Mouse (Mus musculus): ENCODE measurements around the gene Spic. TPM values are rescaled to one million over a fixed set of nuclear protein-coding genes. Genes with fewer than 3 reads are reported as not detected.
"Not testable (repeated sequence)": the region's sequence is repeated elsewhere in the genome, so short reads cannot be mapped to it uniquely, and the experiment has no call there.

Spic gene
- polyA plus RNA-seq, 1 experiment from 2014 or later, result 0.51 TPM

GRCm38 (mm10) chr10:88672825-88673224 lies 12.0 kb downstream of the Spic start:
- no peak overlapping the region for H3K9ac ChIP-seq (ENCODE audit: low read length)
- H3K36me3 ChIP-seq (ENCODE audit: control insufficient read depth, insufficient read depth, low read length), result no peaks in the 10 kb centered on the region
- H3K4me2 ChIP-seq (ENCODE audit: low read length), result no peak overlapping the region
- DNase-seq (ENCODE audit: low spot score) (no peak), ATAC-seq (replicated peaks; ENCODE audit: low FRiP score, low TSS enrichment, low read depth) (no peak)
- no peaks in the 10 kb centered on the region for H3K4me1 ChIP-seq (replicated peaks; ENCODE audit: control insufficient read depth, insufficient read depth, low read length)
- H3K27ac ChIP-seq (ENCODE audit: low read depth), result no peak overlapping the region
- H3K27me3 ChIP-seq (replicated peaks; ENCODE audit: control insufficient read depth, insufficient read depth, low read length), result no peaks in the 10 kb centered on the region
- 88% methylated on average over 7 of the region's 7 CpGs for WGBS
- H3K4me3 ChIP-seq (ENCODE audit: low read depth, low read length), result no peak overlapping the region
- H3K9me3 ChIP-seq (ENCODE audit: control insufficient read depth, low read length), result no peaks in the 10 kb centered on the region

DNA sequence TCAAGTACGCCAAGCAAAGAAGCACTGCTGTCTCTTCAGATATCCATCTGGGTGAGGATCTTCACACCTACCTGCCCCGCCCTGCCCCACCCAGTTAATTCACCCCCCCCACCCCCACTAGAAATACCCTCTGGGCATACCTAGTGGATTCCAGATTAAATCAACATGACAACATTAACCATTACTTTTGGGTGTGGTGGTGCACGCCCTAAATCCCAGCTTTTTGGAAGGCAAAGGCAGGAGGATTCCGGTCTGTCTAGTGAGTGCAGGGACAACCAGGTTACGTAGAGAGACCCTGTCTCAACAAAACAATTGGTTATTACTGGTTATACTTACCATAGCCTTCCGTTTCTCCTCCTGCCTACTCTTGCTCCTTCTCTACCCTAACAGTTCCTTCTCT lies 12.7 kb downstream of the Spic start:
- H3K27ac ChIP-seq (ENCODE audit: low read depth), result no peak overlapping the region
- H3K36me3 ChIP-seq (ENCODE audit: control insufficient read depth, insufficient read depth, low read length), result no peaks in the 10 kb centered on the region
- no peak overlapping the region for H3K9ac ChIP-seq (ENCODE audit: low read length)
- H3K4me2 ChIP-seq (ENCODE audit: low read length), result no peak overlapping the region
- 89% methylated on average over 6 of the region's 6 CpGs for WGBS
- no peak for ATAC-seq (replicated peaks; ENCODE audit: low FRiP score, low TSS enrichment, low read depth)
- no peak for DNase-seq (ENCODE audit: low spot score)
- no peaks in the 10 kb centered on the region for H3K4me1 ChIP-seq (replicated peaks; ENCODE audit: control insufficient read depth, insufficient read depth, low read length)
- H3K27me3 ChIP-seq (replicated peaks; ENCODE audit: control insufficient read depth, insufficient read depth, low read length), result no peaks in the 10 kb centered on the region
- H3K4me3 ChIP-seq (ENCODE audit: low read depth, low read length), result no peak overlapping the region
- no peaks in the 10 kb centered on the region for H3K9me3 ChIP-seq (ENCODE audit: control insufficient read depth, low read length)

DNA sequence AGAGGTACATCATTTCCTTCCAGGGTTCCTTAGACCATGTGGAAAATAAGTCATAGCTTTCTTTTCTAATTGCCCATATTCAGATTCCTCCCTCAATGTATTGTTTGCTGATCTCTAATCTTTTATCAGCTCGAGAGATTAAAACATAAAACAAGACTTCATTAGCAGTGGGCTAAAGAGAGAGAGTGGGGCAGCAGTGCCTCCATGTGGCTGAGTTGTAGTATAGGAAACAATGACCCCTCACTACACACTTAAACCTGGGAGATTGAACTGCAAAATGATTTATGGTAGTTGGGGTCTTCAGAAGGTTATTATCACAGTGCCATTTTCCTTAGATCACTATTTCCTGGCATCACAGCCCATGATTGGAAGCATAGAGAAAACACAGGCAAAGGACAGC lies 15.1 kb downstream of the Spic start:
- Histone ChIP-seq H3K4me2 (ENCODE audit: low read length) (no peak overlapping the region), H3K9ac (ENCODE audit: low read length) (no peak overlapping the region), H3K27ac (ENCODE audit: low read depth) (no peak overlapping the region), H3K27me3 (replicated peaks; ENCODE audit: control insufficient read depth, insufficient read depth, low read length) (no peaks in the 10 kb centered on the region), H3K4me3 (ENCODE audit: low read depth, low read length) (no peak overlapping the region), H3K36me3 (ENCODE audit: control insufficient read depth, insufficient read depth, low read length) (no peaks in the 10 kb centered on the region), H3K4me1 (replicated peaks; ENCODE audit: control insufficient read depth, insufficient read depth, low read length) (no peaks in the 10 kb centered on the region), H3K9me3 (ENCODE audit: control insufficient read depth, low read length) (no peaks in the 10 kb centered on the region)
- ATAC-seq (replicated peaks; ENCODE audit: low FRiP score, low TSS enrichment, low read depth) (no peak), DNase-seq (ENCODE audit: low spot score) (no peak)
- WGBS, result 39% methylated on average over 1 of the region's 1 CpGs

DNA sequence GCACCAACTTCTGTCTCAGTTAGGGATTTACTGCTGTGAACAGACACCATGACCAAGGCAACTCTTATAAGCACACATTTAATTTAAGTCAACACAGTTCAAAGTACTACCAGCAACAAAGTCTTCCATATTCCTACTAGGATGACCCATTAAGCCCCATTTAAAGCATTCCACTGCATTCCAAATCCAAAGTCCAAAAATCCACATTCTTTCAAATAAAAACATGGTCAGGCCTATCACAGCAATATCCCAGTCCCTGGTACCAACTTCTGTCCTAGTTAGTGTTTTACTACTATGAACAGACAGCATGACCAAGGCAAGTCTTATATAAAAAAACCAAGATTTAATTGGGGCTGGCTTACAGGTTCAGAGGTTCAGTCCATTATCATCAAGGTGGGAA lies 21.0 kb downstream of the Spic start:
- H3K4me3 ChIP-seq (ENCODE audit: low read depth, low read length); H3K9ac ChIP-seq (ENCODE audit: low read length); H3K27me3 ChIP-seq (replicated peaks; ENCODE audit: control insufficient read depth, insufficient read depth, low read length); ATAC-seq (replicated peaks; ENCODE audit: low FRiP score, low TSS enrichment, low read depth); H3K4me1 ChIP-seq (replicated peaks; ENCODE audit: control insufficient read depth, insufficient read depth, low read length); DNase-seq (ENCODE audit: low spot score); H3K36me3 ChIP-seq (ENCODE audit: control insufficient read depth, insufficient read depth, low read length); H3K9me3 ChIP-seq (ENCODE audit: control insufficient read depth, low read length); H3K27ac ChIP-seq (ENCODE audit: low read depth); H3K4me2 ChIP-seq (ENCODE audit: low read length): not testable (repeated sequence)

DNA sequence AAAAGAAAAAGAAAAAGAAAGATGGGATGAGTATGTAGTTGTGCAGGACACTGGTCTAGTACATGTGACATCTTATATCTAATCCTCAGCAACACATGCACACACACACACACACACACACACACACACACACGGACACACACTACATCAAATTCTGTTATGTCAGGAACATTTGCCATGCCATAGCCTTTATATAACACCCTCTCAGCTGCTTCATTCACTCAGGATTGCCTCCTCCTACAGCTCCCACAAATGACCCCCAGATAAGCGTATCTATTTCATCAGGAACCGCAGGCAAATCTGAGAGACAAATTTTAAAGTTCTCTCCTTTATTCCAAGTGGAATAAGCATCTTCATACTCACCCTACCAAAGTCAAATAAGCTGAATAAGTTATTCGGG lies 25.9 kb downstream of the Spic start:
- DNase-seq (ENCODE audit: low spot score), result no peak
- Histone ChIP-seq H3K27ac (ENCODE audit: low read depth) (no peak overlapping the region), H3K27me3 (replicated peaks; ENCODE audit: control insufficient read depth, insufficient read depth, low read length) (no peaks in the 10 kb centered on the region), H3K4me2 (ENCODE audit: low read length) (no peak overlapping the region), H3K36me3 (ENCODE audit: control insufficient read depth, insufficient read depth, low read length) (no peaks in the 10 kb centered on the region), H3K9ac (ENCODE audit: low read length) (no peak overlapping the region), H3K9me3 (ENCODE audit: control insufficient read depth, low read length) (no peaks in the 10 kb centered on the region), H3K4me3 (ENCODE audit: low read depth, low read length) (no peak overlapping the region), H3K4me1 (replicated peaks; ENCODE audit: control insufficient read depth, insufficient read depth, low read length) (no peaks in the 10 kb centered on the region)
- no peak for ATAC-seq (replicated peaks; ENCODE audit: low FRiP score, low TSS enrichment, low read depth)
- WGBS, result 89% methylated on average over 4 of the region's 4 CpGs

DNA sequence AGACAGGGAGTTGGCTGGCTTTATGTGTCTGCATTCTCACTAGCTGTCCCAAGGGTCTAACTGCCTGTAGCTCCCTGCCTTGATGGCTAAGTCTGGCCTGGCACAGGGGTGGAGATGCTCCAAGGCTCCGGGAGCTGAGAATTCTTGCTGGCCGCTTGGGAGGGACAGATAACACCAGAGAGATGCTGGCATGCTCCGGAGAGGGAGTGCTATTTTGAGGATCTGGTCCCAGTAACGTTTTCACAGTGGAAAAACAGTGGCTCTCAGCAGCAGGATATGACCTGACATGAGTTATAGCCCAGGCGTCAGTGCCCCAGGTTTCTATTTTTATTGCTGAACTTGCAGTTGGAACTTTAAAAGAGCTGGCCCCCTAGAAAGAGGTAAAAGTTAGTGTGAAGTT lies 39.4 kb downstream of the Spic start:
- Histone ChIP-seq H3K9ac (ENCODE audit: low read length) (no peak overlapping the region), H3K27me3 (replicated peaks; ENCODE audit: control insufficient read depth, insufficient read depth, low read length) (no peaks in the 10 kb centered on the region), H3K4me1 (replicated peaks; ENCODE audit: control insufficient read depth, insufficient read depth, low read length) (no peaks in the 10 kb centered on the region), H3K9me3 (ENCODE audit: control insufficient read depth, low read length) (no peaks in the 10 kb centered on the region), H3K27ac (ENCODE audit: low read depth) (no peak overlapping the region), H3K36me3 (ENCODE audit: control insufficient read depth, insufficient read depth, low read length) (no peaks in the 10 kb centered on the region), H3K4me2 (ENCODE audit: low read length) (no peak overlapping the region), H3K4me3 (ENCODE audit: low read depth, low read length) (no peak overlapping the region)
- DNase-seq (ENCODE audit: low spot score) (no peak), ATAC-seq (replicated peaks; ENCODE audit: low FRiP score, low TSS enrichment, low read depth) (no peak)
- WGBS, result 44% methylated on average over 5 of the region's 5 CpGs

- Histone ChIP-seq H3K36me3 (ENCODE audit: control insufficient read depth, insufficient read depth, low read length) (no peaks in the 10 kb centered on the region), H3K4me2 (ENCODE audit: low read length) (no peak overlapping the region), H3K9ac (ENCODE audit: low read length) (no peak overlapping the region), H3K27ac (ENCODE audit: low read depth) (no peak overlapping the region), H3K27me3 (replicated peaks; ENCODE audit: control insufficient read depth, insufficient read depth, low read length) (no peaks in the 10 kb centered on the region), H3K9me3 (ENCODE audit: control insufficient read depth, low read length) (no peaks in the 10 kb centered on the region), H3K4me3 (ENCODE audit: low read depth, low read length) (no peak overlapping the region), H3K4me1 (replicated peaks; ENCODE audit: control insufficient read depth, insufficient read depth, low read length) (no peaks in the 10 kb centered on the region)
- ATAC-seq (replicated peaks; ENCODE audit: low FRiP score, low TSS enrichment, low read depth) (no peak), DNase-seq (ENCODE audit: low spot score) (no peak)
- 62% methylated on average over 10 of the region's 10 CpGs for whole genome bisulfite sequencing
Observed at GRCm38 (mm10) chr10:88631330-88631953, 53.4 kb downstream of the Spic start.

GRCm38 (mm10) chr10:88630663-88631329 lies 54.0 kb downstream of the Spic start:
- H3K9ac ChIP-seq (ENCODE audit: low read length), result no peak overlapping the region
- H3K4me1 ChIP-seq (replicated peaks; ENCODE audit: control insufficient read depth, insufficient read depth, low read length), result no peaks in the 10 kb centered on the region
- no peaks in the 10 kb centered on the region for H3K9me3 ChIP-seq (ENCODE audit: control insufficient read depth, low read length)
- no peak overlapping the region for H3K4me3 ChIP-seq (ENCODE audit: low read depth, low read length)
- DNase-seq (ENCODE audit: low spot score) (no peak), ATAC-seq (replicated peaks; ENCODE audit: low FRiP score, low TSS enrichment, low read depth) (no peak)
- H3K4me2 ChIP-seq (ENCODE audit: low read length), result no peak overlapping the region
- WGBS, result 82% methylated on average over 2 of the region's 2 CpGs
- H3K27ac ChIP-seq (ENCODE audit: low read depth), result no peak overlapping the region
- no peaks in the 10 kb centered on the region for H3K27me3 ChIP-seq (replicated peaks; ENCODE audit: control insufficient read depth, insufficient read depth, low read length)
- no peaks in the 10 kb centered on the region for H3K36me3 ChIP-seq (ENCODE audit: control insufficient read depth, insufficient read depth, low read length)

DNA sequence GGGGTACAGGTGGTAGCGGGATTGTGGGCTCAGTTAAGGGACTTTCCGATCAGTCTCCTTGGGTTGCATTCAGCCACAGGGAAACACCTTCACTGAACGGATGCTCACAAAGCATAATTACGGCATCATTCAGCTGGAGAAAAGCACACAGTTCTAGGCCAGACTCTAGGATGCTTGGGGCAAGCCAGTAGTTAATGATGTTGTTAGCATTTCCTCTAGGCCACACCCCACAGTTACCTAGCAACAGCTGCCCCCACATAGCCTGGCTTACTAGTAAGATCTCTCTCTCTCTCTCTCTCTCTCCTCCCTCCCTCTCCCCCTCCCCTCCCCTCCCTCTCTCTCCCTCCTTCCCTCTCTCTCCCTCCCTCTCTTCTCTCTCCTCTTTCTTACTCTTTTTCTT lies 57.8 kb downstream of the Spic start:
- DNase-seq (ENCODE audit: low spot score), result no peak

More for the DNA sequence above, 57.8 kb downstream of the Spic start:
- WGBS, result 69% methylated on average over 4 of the region's 4 CpGs
- H3K4me3 ChIP-seq (ENCODE audit: low read depth, low read length), result no peak overlapping the region
- no peaks in the 10 kb centered on the region for H3K27me3 ChIP-seq (replicated peaks; ENCODE audit: control insufficient read depth, insufficient read depth, low read length)
- no peaks in the 10 kb centered on the region for H3K36me3 ChIP-seq (ENCODE audit: control insufficient read depth, insufficient read depth, low read length)
- H3K27ac ChIP-seq (ENCODE audit: low read depth), result no peak overlapping the region
- no peaks in the 10 kb centered on the region for H3K4me1 ChIP-seq (replicated peaks; ENCODE audit: control insufficient read depth, insufficient read depth, low read length)
- no peak overlapping the region for H3K9ac ChIP-seq (ENCODE audit: low read length)
- ATAC-seq (replicated peaks; ENCODE audit: low FRiP score, low TSS enrichment, low read depth), result no peak
- no peak overlapping the region for H3K4me2 ChIP-seq (ENCODE audit: low read length)
- H3K9me3 ChIP-seq (ENCODE audit: control insufficient read depth, low read length), result no peaks in the 10 kb centered on the region
